Mouse (Mus musculus) urinary bladder, adult 18-20 months (tissue): ENCODE measurements around the gene Rpf2.

Source experiments
- DNase-seq, 2 experiments: peaks; one replicate each; pipeline ENCODE4 v3.0.0; 2022; ENCODE audit warnings: low spot score in 2 of 2, mixed read lengths in 2 of 2

Gene Rpf2

DNA sequence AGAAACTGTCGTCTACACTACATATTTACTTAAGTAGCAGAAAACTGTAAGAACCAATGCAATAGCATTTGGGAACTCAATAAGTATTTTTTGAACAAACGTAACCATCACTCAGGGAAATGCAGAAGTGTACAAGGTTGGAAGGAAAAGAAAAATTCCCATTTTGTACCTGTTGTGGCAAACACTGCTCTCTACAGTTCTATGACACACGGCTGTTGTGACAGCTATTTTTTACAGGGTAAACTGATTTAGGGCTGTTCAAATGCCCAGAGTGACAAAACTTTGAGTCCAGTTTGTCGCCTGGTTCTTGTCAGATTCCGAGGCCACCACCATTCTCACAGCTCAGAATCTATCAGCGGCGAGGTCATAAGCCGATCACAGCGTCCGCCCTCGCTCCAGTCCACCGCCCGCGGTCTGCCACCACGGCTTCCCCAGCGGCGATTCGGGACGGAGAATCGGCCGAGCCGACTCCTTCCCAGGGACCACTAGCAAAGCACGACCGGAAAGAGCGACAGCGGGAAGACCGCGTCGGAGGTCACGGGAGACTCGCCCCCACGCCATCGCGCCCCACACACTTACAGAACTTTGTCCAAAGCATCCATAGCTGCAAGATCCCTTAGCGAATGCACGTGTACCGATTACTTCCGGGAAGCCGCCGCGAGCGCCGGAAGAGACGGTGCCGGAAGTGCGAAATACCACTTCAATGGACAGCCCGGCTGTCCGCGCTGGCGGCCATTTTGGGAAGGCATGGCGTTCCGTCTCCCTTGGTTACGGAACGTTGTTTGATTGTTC, at the start of gene Rpf2:
Gene Rpf2, minus strand, starts transcription at position 663 of the 792 bp plus-strand sequence.
- peak; percentile 62 to 70 for DNase-seq

DNA sequence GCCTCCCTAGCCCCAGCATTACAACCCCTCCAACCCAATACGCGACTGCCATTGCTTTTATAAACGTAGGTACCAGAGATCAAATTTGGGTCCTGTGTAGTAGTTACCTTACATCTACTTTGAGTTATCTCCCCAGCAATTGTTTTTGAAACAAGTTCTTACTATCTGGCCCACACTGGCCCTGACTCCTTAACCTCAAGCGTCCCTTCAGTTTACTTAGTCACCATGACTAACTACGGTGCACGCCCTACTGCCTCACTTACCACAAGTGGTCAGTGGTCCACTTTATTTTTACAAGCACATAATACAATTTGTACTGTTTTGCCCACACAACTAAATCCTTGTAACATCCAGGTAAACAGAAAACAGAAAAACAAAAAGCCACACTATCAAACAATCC, 45.8 kb upstream of the Rpf2 start:
- DNase-seq, result no peak

DNA sequence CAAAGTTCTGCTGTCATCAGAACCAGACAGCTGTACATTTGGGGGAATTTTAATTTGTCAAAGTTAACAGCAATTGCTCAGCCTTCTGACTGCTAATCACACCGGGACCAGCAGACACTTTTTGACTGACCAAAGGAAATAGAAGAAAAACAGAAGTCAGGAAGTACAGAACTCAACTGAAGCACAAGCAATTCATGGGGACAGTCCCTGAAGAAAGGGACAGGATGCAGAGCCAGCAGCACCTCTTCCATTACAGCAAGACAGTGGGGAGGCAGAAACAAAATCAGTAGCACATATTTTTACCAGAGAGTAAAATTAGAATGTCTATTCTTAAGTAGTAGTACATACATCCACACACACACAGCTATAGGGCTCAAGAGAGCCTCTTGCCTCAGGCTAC, 39.9 kb upstream of the Rpf2 start:
- no peak for DNase-seq

DNA sequence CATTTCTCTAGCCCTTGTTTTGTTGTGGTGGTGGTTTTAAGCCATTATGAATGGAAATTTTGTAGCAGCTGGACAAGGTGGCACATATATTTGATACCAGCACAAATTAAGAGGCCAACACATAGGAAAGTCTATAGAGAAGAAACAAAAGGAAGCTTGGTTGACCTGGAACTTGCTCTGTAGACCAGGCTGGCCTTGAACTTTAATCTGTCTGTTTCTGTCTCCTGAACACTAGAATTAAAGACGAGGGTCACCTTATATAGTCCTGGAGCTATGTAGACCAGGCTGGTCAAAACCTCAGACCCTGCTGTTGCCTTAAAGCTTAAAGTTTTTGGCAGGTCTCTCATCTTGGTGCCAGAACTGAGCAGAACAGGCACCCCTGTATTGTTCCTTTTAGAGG, 38.7 kb upstream of the Rpf2 start:
- DNase-seq, result no peak

DNA sequence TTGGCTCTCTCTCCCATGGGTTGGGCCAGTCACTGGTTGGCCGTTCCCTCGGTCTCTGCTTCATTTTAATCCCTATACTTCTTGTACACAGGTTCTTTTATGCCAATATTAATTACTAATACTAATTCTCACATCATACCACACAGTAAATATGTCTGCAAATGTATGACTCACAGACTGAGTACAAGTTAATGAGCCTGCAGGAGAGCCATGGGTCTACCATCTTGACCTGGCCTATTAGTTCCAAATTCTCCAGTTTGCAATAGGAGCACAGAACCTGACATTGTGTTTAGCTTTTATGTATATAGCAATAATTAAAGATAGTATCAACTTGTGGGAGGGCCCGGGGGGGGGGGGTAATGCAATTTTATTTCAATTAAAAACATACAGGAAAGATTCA, 38.2 kb upstream of the Rpf2 start:
- no peak for DNase-seq

DNA sequence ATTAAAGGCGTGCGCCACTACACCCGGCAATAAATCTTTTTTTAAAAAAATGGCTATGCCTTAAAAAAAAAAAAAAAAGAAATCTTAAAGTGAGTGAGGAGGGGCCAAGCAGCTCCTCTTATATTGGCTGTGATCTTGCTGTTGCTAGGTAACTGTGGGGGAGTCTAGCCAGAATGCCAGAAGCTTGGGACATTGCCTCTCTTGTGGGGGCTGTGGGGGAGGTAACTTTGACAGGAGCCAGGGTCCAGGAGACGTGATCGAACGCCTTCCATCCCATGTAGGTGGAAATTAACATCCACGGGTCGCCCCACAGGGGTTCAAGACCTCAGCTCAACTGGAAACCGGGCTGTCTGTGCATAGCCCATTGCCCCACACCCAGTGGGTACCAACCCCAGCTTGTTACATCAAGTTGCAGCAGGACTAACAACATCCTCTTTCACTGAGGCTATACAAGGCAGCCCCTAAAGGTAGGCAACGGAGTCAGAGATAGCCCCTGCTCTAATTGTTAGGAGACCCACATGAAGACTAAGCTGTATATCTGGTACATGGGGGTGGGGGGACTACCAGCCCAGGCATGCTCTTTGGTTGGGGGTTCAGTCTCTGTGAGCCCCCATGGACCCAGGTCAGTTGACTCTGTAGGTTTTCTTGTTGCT, 37.5 kb upstream of the Rpf2 start:
- DNase-seq, result no peak

DNA sequence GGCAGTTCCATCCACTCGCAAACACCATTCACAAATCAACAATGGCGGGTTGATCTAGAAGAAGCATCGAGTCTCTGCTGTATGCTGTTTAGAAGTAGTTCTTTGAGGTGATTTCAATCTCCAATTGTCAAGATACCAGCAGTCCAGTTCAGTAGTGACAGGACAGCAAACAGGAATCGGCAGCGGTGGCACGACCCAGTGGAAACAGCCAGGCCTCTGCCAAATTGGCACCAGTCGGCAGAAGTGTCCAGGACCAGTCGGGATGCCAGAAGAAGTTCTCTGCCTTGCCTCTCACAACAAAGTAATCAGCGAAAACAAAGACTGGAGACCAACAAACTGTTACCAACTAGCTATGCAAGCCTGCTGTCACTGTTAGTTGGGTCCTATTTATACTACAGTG, 36.8 kb upstream of the Rpf2 start:
- DNase-seq, result no peak

DNA sequence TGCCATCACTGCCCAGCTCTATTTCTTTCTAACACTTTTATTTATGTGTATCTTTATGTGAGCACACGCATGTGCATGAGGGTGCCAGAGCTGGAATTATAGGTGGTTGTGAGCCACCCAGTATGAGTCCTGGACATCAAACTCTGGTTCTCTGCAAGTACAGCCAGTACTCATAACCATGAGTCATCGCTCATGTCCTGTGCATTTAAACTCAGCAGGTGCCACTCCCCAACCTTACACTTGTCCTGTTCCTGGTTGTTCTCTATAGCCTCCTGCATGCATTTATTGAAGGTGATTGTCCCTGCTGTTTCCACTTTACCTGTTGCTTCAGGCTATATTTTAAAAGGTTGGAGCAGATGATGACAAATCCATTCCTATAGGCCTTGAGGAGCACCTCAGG, 34.7 kb upstream of the Rpf2 start:
- no peak for DNase-seq

DNA sequence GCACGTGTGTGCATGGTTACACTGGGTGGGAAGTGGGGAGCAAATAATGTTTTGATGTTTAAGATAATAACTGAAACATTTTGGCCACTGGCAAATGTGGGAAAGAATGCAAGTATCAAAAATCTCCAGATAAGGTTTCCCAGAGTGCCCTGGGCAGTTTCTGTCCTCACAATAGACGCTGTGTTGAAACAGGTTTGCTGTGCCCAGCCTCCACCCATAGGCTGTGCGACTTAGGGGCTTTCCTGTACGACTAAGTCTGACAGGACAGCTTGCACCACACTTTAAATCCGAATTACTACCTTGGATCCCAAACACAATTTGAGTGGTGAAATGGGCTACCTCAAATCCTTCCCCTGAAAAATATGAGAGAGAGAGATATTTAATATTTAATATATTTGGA, 31.5 kb upstream of the Rpf2 start:
- DNase-seq, result no peak

DNA sequence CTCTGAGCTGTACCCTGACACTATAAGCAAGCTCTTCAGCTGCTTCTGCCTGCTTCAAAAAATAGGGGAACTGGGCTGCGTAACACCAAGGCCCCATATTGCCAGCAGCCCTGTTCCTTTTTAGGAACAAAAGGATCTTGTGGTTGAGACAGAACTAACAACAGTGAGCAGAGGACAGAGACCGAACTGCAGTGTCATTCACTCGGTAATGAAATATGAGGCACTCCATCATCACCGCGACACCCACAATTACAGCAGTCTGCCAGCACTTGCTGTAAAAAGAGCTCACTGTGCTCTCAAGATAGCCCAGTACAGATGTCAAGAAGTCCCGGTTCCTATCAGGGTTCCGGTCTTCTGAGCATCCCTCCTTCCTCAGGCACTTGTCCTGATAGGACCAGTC, 29.2 kb upstream of the Rpf2 start:
- no peak for DNase-seq

DNA sequence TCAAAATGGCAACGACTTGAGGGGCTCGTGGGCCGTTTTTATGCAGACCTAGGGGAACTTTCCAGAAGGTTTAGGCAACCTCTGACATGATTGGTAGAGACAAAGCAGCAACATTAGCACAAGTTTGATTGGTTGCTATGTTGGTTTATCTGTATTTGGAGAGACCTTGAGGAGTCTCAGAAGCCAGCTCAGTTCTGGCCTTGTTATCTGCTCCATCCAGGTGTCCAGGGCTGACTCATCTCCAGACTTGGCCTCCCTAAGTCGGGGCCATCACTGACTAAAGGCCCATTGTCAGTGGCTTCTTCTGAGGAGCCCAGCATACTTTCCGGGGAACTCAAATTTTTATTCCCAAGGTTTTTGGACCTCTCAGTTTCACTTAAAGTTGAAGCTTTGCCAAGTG, 27.1 kb upstream of the Rpf2 start:
- no peak for DNase-seq

DNA sequence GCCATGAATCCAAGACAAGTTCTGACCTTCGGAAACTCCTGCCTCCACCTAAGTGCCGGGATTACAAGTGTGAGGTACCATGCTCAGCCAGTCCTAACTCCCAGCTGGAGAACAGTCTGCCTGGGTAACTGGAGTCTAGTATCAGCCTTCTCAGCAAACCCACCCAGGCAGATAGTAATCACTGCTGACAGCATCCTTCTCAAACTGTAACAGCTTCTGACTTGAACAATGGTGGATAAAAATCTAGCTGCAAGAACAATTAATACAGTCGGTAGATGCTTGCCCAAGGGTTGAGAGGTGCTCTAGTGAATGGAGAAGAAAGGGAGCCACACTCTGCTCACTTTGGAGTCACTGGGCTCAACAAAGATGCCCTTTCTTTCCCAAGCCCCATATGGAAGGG, 24.4 kb upstream of the Rpf2 start:
- no peak for DNase-seq

DNA sequence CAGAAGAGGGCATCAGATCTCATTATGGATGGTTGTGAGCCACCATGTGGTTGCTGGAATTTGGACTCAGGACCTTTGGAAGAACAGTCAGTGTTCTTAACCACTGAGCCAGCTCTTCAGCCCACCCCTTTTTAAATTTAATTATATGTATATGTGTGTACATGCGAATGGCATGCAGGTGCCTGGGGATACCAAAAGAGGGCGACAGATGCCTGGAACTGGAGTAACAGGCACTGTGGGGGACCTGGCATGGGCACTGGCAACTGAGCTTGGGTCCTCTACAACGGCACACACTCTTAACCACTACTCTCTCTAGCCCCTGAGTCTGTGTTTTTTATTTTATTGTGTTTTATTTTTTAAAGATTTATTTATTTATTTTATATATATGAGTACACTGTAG, 18.1 kb upstream of the Rpf2 start:
- no peak for DNase-seq

DNA sequence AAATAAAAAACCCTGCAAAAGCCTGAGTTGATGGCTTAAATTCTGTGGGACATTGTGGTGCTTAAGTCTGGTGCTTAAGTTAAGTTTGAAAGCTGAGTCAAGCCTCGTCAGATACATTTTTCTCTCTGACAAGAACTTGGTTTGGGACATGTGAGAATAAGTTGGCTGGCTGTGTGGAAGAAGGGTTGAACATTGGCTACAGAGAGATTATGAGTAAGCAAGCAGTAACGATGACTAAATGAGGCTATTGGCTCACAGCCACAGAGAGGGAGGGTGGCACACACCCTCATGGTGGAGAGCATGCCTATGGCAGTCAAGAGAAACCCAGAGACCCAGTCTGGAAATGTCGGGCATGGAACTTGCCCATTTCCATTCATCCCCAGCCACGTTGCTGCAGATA, 16.9 kb upstream of the Rpf2 start:
- DNase-seq, result peak in 1 of 2 experiments; percentile 35

DNA sequence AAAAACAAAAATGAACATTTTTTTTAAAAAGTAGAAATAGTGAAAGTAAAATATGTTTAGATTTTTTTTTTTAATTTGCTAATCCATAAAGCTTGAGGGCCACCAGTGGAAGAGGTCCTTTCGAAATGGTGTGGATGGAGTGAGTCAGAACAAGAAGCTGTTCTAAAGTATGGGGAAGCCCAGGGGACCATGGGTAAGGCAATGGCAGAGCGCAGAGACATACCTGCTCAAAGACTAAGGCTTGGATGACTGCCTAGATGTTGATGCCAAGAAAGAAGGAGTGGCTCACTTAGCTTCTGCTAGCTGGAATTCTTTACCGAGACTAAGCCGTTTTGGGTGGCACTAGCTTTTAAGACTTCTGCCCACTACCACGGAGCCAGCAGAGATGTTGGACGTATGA, 15.4 kb upstream of the Rpf2 start:
- no peak for DNase-seq

DNA sequence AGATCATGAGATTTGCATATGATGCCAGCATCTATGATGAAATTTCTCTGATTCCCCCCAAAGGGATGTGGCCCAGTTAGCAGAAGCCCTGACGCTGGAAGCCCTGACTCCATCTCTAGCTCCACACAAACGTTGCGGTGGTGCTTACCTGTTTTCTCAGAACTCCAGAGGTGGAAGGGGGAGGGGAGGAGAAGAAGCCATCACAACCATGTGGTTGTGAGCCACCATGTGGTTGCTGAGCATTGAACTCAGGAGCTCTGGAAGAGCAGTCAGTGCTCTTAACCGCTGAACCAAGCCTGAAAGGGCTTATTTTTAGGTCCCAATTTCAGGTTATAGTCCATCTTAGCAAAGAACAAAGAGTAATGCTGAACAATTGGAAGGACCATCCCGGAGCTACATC, 13.5 kb upstream of the Rpf2 start:
- DNase-seq, result no peak

DNA sequence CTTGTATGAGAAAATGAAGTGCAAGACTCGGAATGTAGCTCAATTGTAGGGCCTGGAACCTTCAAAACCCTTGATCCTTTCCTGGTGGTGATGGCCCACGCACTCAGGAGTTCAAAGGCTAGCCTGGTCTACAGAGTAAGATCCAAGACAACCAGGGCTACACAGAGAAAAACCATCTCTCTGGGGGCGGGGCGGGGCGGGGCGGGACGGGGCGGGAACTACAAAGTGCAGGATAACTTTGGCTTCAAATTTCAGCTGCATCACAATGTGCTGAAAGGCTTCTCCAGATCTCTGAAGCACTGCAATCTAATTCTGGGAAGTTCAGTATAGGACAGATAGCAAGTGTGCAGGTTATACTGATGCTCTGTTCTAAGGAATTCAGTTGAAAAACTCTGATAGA, 12.7 kb upstream of the Rpf2 start:
- DNase-seq, result no peak

DNA sequence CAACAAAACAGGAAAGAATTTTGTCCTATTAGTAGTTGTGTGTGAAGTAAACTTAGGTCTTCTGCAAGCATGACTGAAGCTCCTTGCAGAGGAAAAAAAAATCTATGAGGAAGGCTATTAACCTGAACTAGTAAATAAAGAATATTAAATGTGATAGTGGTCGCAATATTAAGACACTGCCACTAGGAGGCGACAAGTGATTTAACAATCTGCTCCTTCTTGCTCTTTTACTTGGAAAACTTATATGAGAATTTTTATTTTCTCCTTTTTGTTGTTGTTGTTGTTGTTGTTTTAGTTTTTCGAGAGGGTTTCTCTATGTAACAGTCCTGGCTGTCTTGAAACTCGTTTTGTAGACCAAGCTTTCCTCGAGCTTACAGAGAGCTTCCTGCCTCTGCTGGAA, 12.1 kb upstream of the Rpf2 start:
- DNase-seq, result no peak

DNA sequence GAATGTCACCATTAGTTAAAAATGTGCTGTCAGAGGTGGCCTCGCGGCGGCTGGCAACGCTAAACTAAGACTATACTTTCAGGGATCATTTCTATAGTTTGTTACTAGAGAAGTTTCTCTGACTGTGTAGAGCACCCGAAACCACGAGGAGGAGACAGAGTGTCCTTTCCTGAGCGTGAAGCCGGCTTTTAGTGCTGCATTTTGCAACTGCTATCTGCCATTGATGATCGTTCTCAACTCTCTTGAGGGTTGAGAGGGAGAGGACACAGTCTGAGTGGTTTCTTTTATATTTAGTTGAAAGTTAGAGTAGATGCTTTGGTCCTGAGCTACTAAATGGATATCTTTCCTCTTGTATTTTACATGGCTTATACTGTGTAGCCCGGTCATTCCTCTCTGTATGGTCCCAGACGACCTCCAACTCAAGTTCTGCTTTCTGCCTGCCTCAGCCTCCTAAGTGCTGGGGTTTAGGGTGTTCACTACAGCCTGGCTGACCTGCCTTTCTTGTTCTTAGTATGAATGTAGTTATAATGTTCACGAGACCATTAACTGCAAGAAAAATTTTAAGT, 11.6 kb upstream of the Rpf2 start:
- DNase-seq, result peak; percentile 18 to 39

DNA sequence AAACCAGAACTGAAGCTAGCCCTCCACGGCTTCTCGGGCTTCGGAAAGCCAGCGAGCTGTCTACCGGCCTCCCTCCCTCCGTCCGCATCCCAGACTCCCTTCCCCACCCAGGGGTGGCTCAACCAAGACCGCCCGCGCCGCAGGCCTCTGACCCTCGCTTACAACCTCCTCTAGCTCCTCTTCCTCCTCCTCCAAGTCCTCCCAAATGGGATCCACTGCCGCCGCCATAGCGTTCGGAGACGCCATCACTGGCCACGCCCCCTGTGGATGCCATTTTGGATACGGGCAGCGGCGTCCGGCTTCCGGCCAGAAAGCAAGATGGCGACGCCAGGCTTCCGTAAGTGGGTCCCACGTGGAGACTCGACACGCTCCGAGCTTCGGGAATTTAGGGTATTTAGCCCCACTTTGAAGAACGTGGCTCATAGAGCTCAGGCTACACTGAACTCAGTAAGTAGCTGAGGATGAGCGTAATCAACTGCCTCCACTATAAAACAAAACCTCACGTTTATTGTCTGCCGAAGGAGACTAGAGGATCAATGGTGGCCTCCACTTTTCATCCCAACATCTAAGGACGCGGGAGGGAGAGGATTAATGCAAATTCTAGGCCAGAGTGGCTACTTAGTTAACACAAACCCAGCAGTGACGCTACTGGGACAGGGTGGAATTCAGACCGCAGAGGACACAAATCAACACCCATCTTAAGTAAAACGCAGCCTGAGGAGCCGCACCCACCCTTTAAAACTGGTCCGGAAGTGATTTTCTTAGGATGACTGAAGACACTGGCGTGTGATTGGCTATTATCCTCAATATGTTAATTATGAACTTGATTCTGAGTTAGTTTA, 10.8 kb upstream of the Rpf2 start, which contains the start of gene Gtf3c6:
Gene Gtf3c6, minus strand, starts transcription at position 695 of the 842 bp plus-strand sequence.
- DNase-seq, result peak; percentile 86 to 95

DNA sequence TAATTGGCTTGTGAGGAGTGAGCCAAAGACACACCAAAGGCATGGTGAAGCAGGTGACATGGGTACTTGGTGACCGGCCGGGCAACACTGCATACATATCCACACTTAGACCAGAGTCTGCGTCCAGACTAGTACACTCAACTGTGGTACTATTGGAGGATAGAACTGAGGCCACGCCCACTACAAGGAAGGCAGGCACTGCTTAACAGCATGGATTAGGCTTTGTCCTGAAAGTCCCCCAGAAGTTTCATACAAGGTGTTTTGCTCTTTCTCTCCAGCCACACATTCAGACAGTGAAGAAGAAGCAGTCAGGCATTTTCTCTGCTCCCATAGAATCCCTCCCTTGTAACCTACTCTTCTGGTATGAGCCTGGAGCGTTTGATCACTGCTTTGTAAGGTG, 9.9 kb upstream of the Rpf2 start:
- DNase-seq, result peak; percentile 27 to 33

DNA sequence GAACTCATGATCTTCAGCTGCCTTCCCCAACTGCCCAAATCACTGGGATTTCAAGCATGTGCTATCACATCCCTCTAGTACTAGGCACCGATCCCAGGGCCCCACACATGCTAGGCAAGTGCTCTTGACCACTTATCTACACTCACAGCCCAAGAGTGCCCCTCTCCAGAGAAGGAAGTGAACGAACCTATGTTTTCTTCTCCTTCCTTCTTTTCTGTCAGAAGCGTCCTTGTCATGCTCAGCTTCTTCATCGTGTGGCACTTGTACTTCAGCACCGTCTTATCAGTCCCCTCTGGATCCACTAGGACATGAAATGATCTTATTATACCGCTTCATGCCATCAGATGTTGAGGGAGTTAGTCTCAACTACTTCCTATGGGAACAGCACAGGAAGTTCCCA, 4.1 kb upstream of the Rpf2 start:
- no peak for DNase-seq
